Mouse (Mus musculus): ENCODE data around the gene Nup188. TPM values are rescaled to one million over a fixed set of nuclear protein-coding genes. Genes with fewer than 3 reads are reported as not detected.

Gene Nup188
- total RNA-seq, 2 experiments from 2014 or later: 19.0 to 25.9 TPM

DNA sequence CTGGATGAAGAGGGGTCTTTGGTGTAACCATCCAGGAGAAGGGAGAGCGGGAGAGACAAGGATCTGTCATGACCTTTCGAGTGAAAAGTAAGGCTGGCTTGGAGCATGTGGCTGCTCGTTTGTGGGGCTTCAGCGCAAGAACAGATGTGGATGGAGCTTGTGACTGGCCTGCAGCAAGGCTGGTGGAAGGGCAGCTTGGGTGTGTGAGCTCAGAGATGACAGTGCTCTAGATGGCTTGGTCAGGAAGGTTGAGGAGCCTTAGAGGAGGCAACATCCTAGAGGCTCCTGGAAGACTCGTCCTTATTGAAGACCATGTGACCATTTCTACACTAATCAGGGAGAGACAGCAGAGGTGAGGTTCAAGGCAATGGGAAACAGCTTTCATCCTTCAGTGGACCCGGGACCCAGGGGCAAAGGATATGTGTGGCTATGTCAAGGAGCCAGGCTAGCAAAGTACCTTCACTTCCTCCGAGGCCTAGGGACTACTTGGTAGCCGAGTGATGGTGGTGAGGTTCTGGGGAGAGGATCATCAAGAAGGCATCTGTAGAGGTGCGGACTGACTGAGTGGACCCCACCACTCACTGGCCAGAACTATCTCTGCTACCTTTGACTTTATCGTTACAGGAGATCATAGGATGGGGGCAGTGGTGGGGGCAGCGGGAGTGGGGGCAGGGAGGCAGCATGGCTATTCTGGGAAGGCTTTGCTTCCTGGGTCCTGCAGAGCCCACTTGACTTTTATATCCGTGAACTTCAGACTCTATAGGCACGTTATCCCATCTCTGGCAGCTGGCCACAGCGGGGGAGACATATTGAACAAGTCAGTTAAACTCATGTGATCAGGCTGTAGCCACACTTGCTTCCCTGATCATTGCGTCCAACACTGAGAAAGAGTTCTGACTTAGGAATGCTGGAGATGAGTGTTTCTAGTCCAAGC, 26.8 kb upstream of the Nup188 start:
- DNase-seq (ENCODE audit: low spot score in 2 of 2): no peak
- no peak for TF ChIP-seq CTCF (conservative IDR thresholded peaks at IDR 0.05)
- H3K4me3 ChIP-seq: no peak overlapping the region
- H3K27ac ChIP-seq: peak overlapping the region; percentile 54

DNA sequence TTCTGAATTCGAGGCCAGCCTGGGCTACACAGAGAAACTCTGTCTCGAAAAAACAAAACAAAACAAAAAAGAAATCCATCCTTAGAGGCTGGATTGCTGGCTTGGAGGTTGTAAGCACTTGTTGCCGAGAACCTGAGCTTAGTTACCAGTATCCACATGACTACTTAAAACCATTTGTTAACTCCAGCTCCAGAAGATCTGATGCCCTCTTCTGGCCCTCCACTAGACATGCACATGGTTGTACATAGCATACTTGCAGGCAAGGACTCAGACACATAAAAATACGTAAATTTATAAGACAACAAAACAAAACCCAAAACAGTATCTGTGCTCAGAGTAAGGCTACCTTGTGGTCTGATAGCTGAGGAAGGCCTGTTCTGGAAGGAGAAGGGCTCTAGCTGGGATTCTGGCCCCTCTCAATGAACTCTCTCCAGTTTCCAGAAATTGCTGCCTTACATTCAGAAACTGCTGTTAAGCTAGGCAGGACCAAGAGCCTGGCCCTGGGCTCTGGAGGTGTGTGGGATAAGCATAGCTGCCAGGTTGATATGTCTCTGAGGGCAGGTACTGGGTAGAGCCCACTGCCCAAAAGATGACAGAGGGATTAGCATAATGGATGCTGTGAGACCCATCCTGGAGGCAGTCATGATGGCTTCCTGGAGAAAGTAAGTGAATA, 25.0 kb upstream of the Nup188 start:
- H3K27ac ChIP-seq: peak overlapping the region; percentile 79
- peak; percentile 52 for TF ChIP-seq CTCF (conservative IDR thresholded peaks at IDR 0.05)

DNA sequence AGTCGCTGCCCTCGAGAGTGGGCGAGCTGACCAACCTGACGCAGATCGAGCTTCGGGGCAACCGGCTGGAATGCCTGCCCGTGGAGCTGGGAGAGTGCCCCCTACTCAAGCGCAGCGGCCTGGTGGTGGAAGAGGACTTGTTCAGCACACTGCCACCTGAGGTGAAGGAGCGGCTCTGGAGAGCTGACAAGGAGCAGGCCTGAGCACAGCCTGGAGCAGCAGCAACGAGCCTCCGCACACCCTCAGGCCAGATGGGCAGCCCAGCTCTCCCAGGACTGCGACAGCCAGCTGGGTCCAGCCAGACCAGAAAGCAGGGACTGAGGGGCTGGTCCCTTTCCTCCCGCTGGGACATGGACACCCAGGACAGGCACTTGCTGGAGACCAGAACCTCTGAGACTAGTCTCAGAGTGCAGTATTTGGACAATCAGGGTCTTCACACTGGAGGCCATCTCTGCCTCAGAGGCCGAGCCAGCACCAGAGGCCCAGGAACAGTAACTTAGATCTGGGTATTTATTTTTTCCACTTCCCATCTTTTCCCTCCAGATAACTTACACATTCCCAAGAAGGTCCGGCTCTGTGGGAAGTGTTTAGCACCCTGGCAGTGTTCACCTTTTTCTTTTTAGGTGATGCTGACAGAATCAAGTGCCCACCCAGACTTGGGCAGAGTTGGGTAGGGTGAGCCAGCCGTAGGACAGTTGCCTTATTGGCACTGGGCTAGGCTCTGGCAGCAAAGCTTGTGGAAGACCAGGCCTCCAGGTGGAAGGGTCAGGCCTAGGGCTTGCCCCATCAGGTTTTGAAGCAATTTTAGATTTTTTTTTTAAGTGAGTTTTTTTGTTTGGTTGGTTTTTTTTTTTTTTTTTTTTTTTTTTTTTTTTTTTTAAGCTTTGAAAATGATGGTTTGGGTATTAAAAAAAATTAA, 24.0 kb upstream of the Nup188 start:
- no peak for DNase-seq (ENCODE audit: low spot score in 2 of 2)
- no peak for TF ChIP-seq CTCF (conservative IDR thresholded peaks at IDR 0.05)
- Histone ChIP-seq H3K27ac (peak overlapping the region; percentile 79), H3K4me3 (no peak overlapping the region)

More for the DNA sequence above, 25.0 kb upstream of the Nup188 start:
- H3K4me3 ChIP-seq: no peak overlapping the region
- no peak for DNase-seq (ENCODE audit: low spot score in 2 of 2)

GRCm38 (mm10) chr2:30262840-30263441, 23.3 kb upstream of the Nup188 start:
- H3K4me3 ChIP-seq: no peak overlapping the region
- DNase-seq (ENCODE audit: low spot score in 2 of 2): peak; percentile 66 to 71
- H3K27ac ChIP-seq: peak overlapping the region; percentile 79
- TF ChIP-seq CTCF (conservative IDR thresholded peaks at IDR 0.05): no peak

GRCm38 (mm10) chr2:30263811-30264210, 22.4 kb upstream of the Nup188 start:
- H3K27ac ChIP-seq: peak overlapping the region; percentile 79
- no peak for TF ChIP-seq CTCF (conservative IDR thresholded peaks at IDR 0.05)
- no peak for DNase-seq (ENCODE audit: low spot score in 2 of 2)
- no peak overlapping the region for H3K4me3 ChIP-seq

- Histone ChIP-seq H3K4me3 (no peak overlapping the region), H3K27ac (peak overlapping the region; percentile 94)
- DNase-seq (ENCODE audit: low spot score in 2 of 2): no peak
- TF ChIP-seq CTCF (conservative IDR thresholded peaks at IDR 0.05): no peak
Measured at GRCm38 (mm10) chr2:30264671-30265519, 21.3 kb upstream of the Nup188 start.

DNA sequence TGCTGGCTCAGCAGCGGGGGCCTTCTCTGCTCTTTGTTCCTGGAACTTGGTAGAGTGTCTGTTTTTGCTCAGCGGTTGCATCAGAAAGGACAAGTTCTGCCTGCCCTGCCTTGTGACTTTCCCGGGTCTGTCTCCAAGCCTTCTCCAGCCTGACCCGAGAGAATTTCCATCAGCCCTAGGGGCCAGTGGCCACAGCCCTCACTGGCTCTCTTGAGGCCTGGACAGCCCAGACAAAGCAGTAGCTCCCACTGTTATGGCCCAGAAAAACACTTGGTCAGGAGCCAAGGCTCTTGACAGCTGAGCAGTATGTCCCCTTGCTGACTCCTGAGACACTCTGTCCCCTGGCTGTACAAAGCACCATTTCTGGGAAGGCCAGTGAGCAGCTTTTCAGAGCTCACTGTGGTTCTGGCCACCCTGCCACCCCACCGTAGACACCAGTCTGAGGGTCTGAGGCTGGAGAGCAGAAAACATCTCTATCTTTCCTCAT, 20.4 kb upstream of the Nup188 start, which contains the start of gene Phyhd1:
Gene Phyhd1 (plus strand): TSS at position 437 of the 487 bp plus-strand sequence.
- peak; percentile 46 to 51 for DNase-seq (ENCODE audit: low spot score in 2 of 2)
- peak within 1 kb of the TSS; percentile 94 for H3K27ac ChIP-seq
- no peak within 1 kb of the TSS; the same call in 1 of the 2 replicates for H3K4me3 ChIP-seq
- TF ChIP-seq CTCF (conservative IDR thresholded peaks at IDR 0.05): no peak

DNA sequence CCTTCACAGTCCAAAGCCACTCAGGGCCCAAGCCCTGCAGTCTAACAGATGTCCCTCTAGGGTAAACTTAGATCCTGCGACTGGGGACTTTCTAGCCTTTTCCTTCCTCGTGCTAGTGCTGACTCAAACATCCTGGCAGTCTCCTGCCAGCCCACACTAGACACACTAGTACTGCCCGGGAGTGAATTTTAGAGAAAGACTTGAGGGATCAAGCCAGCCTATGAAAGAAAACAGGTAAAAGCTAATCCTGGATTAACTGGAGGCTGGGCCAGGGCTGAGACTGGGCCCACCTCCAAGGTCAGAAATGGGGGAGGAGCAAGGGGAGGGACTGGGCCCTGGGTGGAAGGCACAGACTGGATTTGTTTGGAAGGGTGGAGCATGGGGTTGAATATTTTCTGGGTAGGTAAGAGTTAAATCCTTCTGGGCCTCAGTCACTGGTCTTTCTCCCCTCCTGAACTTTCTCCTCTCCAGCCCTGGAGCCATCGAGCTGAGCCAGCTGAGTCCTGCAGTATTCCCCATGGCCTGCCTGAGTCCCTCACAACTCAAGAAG, 19.7 kb upstream of the Nup188 start:
- Histone ChIP-seq H3K27ac (peak overlapping the region; percentile 94), H3K4me3 (no peak overlapping the region; the same call in 1 of the 2 replicates)
- DNase-seq (ENCODE audit: low spot score in 2 of 2): peak in 1 of 2 experiments; percentile 24
- no peak for TF ChIP-seq CTCF (conservative IDR thresholded peaks at IDR 0.05)

DNA sequence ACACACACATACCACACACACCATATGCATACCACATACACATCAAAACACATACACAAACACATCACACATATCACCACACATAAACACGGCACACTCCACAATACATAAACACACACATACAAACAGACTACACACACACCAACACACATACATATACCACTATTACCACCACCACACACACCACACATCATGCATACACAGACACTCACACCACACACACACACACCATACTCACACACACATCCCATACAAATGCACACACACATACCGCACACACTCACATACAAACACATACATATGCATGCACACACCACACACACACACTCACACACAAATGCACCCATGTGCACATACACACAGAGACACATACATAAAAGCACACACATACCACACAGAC, 18.7 kb upstream of the Nup188 start:
- no peak for TF ChIP-seq CTCF (conservative IDR thresholded peaks at IDR 0.05)
- peak overlapping the region; percentile 84; the same call in 1 of the 2 replicates for H3K27ac ChIP-seq
- no peak overlapping the region for H3K4me3 ChIP-seq
- no peak for DNase-seq (ENCODE audit: low spot score in 2 of 2)

GRCm38 (mm10) chr2:30268371-30268770, 17.8 kb upstream of the Nup188 start:
- no peak for DNase-seq (ENCODE audit: low spot score in 2 of 2)
- no peak overlapping the region for H3K4me3 ChIP-seq
- H3K27ac ChIP-seq: peak overlapping the region; percentile 84; the same call in 1 of the 2 replicates
- TF ChIP-seq CTCF (conservative IDR thresholded peaks at IDR 0.05): no peak
